Mouse (Mus musculus) spleen, adult 2 months (tissue): ENCODE data around the gene Rpl38. TPM values are rescaled to one million over a fixed set of nuclear protein-coding genes. Genes with fewer than 3 reads are reported as not detected.

Experiments used
- DNase-seq, 2 experiments: peaks; one replicate each; pipeline versions ENCODE4 v3.0.0 to v3.0.0-alpha.2; 2012 to 2021; ENCODE audit warnings: low spot score in 2 of 2, low read depth in 1 of 2
- H3K27ac ChIP-seq: fragments of 200-500 bp; 2 replicates; pipeline ENCODE4 v1.5.1; 2012; ENCODE audit warnings: low read length, inconsistent platforms; ENCODE audit not compliant: insufficient read depth
- H3K27me3 ChIP-seq: fragments of 200-500 bp; 2 replicates; pipeline ENCODE4 v1.6.1; 2012; ENCODE audit warnings: mild to moderate bottlenecking, moderate library complexity, low read length, inconsistent platforms; ENCODE audit not compliant: control insufficient read depth, insufficient read depth
- H3K36me3 ChIP-seq: fragments of 200-500 bp; 2 replicates; pipeline ENCODE4 v1.6.1; 2012; ENCODE audit warnings: mild to moderate bottlenecking, low read length, inconsistent platforms; ENCODE audit not compliant: control insufficient read depth, insufficient read depth
- H3K4me1 ChIP-seq: fragments of 200-500 bp; 2 replicates; pipeline ENCODE4 v1.6.1; 2011; ENCODE audit warnings: inconsistent platforms; ENCODE audit not compliant: control insufficient read depth, insufficient read depth, insufficient read length
- H3K4me3 ChIP-seq: fragments of 200-500 bp; 2 replicates; pipeline ENCODE4 v1.5.1; 2011; ENCODE audit warnings: mild to moderate bottlenecking, inconsistent platforms; ENCODE audit not compliant: insufficient read depth, insufficient read length; ENCODE audit errors: extremely low read depth
- CTCF ChIP-seq: fragments of 200-500 bp; IDR thresholded peaks from 2 replicates; pipeline ENCODE4 v1.5.1; 2011; ENCODE audit warnings: mild to moderate bottlenecking, inconsistent platforms; ENCODE audit not compliant: insufficient read depth, insufficient read length, insufficient replicate concordance; ENCODE audit errors: extremely low read depth
- POLR2A ChIP-seq: fragments of 200-500 bp; IDR thresholded peaks from 2 replicates; pipeline ENCODE4 v1.6.1; 2011; ENCODE audit warnings: low read depth, low read length, inconsistent platforms
- WGBS: fragments of 180-500 bp; shearing (Covaris S2); methylation state at CpG from one replicate; pipeline ENCODE4 v1.1.7; 2018; 5-methylcytosine and 5-hydroxymethylcytosine counted together
- polyA plus RNA-seq: library from polyadenylated mRNA; depleted of rRNA; stranded (reverse); fragments of >200 nt; gene quantifications from 2 replicates; pipeline ENCODE4 v1.2.3, GENCODE M21; 2012; rRNA removed

The Rpl38 gene
- polyA plus RNA-seq, 1 experiment, result 360 TPM

- no peak for TF ChIP-seq CTCF
- TF ChIP-seq POLR2A, result no peak
- Histone ChIP-seq H3K27me3 (no peaks in the 10 kb centered on the region), H3K27ac (no peak overlapping the region), H3K4me3 (no peak overlapping the region), H3K4me1 (no peaks in the 10 kb centered on the region; the same call in 1 of the 2 replicates), H3K36me3 (no peaks in the 10 kb centered on the region)
- 86% methylated on average over 3 of the region's 3 CpGs for WGBS
- DNase-seq, result no peak
Measured at GRCm38 (mm10) chr11:114711393-114711792, 43.1 kb downstream of the Rpl38 start.

GRCm38 (mm10) chr11:114711861-114712260, 43.5 kb downstream of the Rpl38 start:
- no peak for DNase-seq
- H3K4me1 ChIP-seq, result no peaks in the 10 kb centered on the region
- no peaks in the 10 kb centered on the region for H3K36me3 ChIP-seq
- H3K4me3 ChIP-seq, result no peak overlapping the region
- 93% methylated on average over 12 of the region's 12 CpGs for WGBS
- no peak overlapping the region for H3K27ac ChIP-seq
- no peaks in the 10 kb centered on the region for H3K27me3 ChIP-seq
- TF ChIP-seq POLR2A (no peak), CTCF (no peak)

- 92% methylated on average over 6 of the region's 6 CpGs for WGBS
- no peak for DNase-seq
- Histone ChIP-seq H3K27me3 (no peaks in the 10 kb centered on the region), H3K27ac (no peak overlapping the region), H3K36me3 (no peaks in the 10 kb centered on the region), H3K4me3 (no peak overlapping the region), H3K4me1 (no peaks in the 10 kb centered on the region)
- TF ChIP-seq CTCF (no peak), POLR2A (no peak)
Measured at GRCm38 (mm10) chr11:114714526-114714925, 46.2 kb downstream of the Rpl38 start.

GRCm38 (mm10) chr11:114715531-114715930, 47.2 kb downstream of the Rpl38 start:
- no peaks in the 10 kb centered on the region for H3K4me1 ChIP-seq
- no peaks in the 10 kb centered on the region for H3K36me3 ChIP-seq
- H3K4me3 ChIP-seq, result no peak overlapping the region
- WGBS, result 84% methylated on average over 7 of the region's 7 CpGs
- TF ChIP-seq CTCF (no peak), POLR2A (no peak)
- no peaks in the 10 kb centered on the region for H3K27me3 ChIP-seq
- no peak overlapping the region for H3K27ac ChIP-seq
- no peak for DNase-seq

GRCm38 (mm10) chr11:114720535-114720934, 52.2 kb downstream of the Rpl38 start:
- 83% methylated on average over 10 of the region's 10 CpGs for WGBS
- Histone ChIP-seq H3K27me3 (no peaks in the 10 kb centered on the region), H3K4me3 (no peak overlapping the region), H3K4me1 (no peaks in the 10 kb centered on the region), H3K36me3 (no peaks in the 10 kb centered on the region), H3K27ac (no peak overlapping the region)
- TF ChIP-seq POLR2A (no peak), CTCF (no peak)
- DNase-seq, result no peak

Other genes starting within 250 kb of the Rpl38 start
- gene Ttyh2, start 6.9 kb downstream of the Rpl38 start, polyA plus RNA-seq, result 18.0 and 19.2 TPM in 2 replicates
- 0.39 and 0.66 TPM in 2 replicates for gene Dnaic2, start 58.9 kb downstream of the Rpl38 start, polyA plus RNA-seq
- gene Kif19a, start 96.9 kb downstream of the Rpl38 start, polyA plus RNA-seq, result 3.3 and 3.8 TPM in 2 replicates
- 0.14 and 0.18 TPM in 2 replicates for gene Btbd17, start 127.4 kb downstream of the Rpl38 start, polyA plus RNA-seq
- not detected in 2 replicates for gene Gpr142, start 130.4 kb downstream of the Rpl38 start, polyA plus RNA-seq
- 9.3 and 9.5 TPM in 2 replicates for gene Gprc5c, start 182.6 kb downstream of the Rpl38 start, polyA plus RNA-seq
- 11.6 and 12.5 TPM in 2 replicates for gene Cd300a, start 221.5 kb downstream of the Rpl38 start, polyA plus RNA-seq